Mouse (Mus musculus) midbrain, embryonic 11.5 days (tissue): Measurements from ENCODE around the gene Lgr5. TPM values are rescaled to one million over a fixed set of nuclear protein-coding genes. Genes with fewer than 3 reads are reported as not detected.

Experiments
- ATAC-seq: fragments of 200-750 bp; cut with Nextera tagmentation; 2 replicates; pipeline ENCODE4 v1.8.0; 2017; ENCODE audit warnings: moderate TSS enrichment, moderate library complexity; ENCODE audit not compliant: low FRiP score
- DNase-seq: peaks from one replicate; pipeline ENCODE4 v3.0.0; 2015; ENCODE audit warnings: low spot score; ENCODE audit errors: missing footprints
- H3K27ac ChIP-seq: fragments of 300-500 bp; sonication (generic); 2 replicates; pipeline ENCODE4 v1.5.1; 2014; ENCODE audit warnings: low read depth, low read length
- H3K27me3 ChIP-seq: fragments of 300-500 bp; sonication (generic); 2 replicates; pipeline ENCODE4 v1.6.1; 2014; ENCODE audit warnings: mild to moderate bottlenecking, low read length, moderate library complexity, mixed read lengths; ENCODE audit not compliant: control insufficient read depth, insufficient read depth
- H3K36me3 ChIP-seq: fragments of 300-500 bp; sonication (generic); 2 replicates; pipeline ENCODE4 v1.6.1; 2014; ENCODE audit warnings: mild to moderate bottlenecking, low read length, moderate library complexity, mixed read lengths; ENCODE audit not compliant: control insufficient read depth, insufficient read depth
- H3K4me1 ChIP-seq: fragments of 300-500 bp; sonication (generic); 2 replicates; pipeline ENCODE4 v1.6.1; 2014; ENCODE audit warnings: low read length; ENCODE audit not compliant: control insufficient read depth, insufficient read depth
- H3K4me2 ChIP-seq: fragments of 300-500 bp; sonication (generic); 2 replicates; pipeline ENCODE4 v1.6.1; 2014; ENCODE audit warnings: mild to moderate bottlenecking, moderate library complexity
- H3K4me3 ChIP-seq: fragments of 300-500 bp; sonication (generic); 2 replicates; pipeline ENCODE4 v1.5.1; 2014; ENCODE audit warnings: low read depth, low read length
- H3K9ac ChIP-seq: fragments of 300-500 bp; sonication (generic); 2 replicates; pipeline ENCODE4 v1.6.1; 2014; ENCODE audit warnings: low read length
- H3K9me3 ChIP-seq: fragments of 300-500 bp; sonication (generic); 2 replicates; pipeline ENCODE4 v1.6.1; 2016; ENCODE audit warnings: low read length; ENCODE audit not compliant: control insufficient read depth
- WGBS: fragments of 180-500 bp; shearing (Covaris S2); extraction: QIAGEN DNeasy Blood & Tissue Kit; methylation state at CpG from one replicate; pipeline ENCODE4 v1.1.7; 2014; 5-methylcytosine and 5-hydroxymethylcytosine counted together
- polyA plus RNA-seq: library from polyadenylated mRNA; unstranded; fragments of >200 nt; fragmentation: Nextera tagmentation; extraction: Ambion mirVana; gene quantifications from 2 replicates; pipeline ENCODE4 v1.2.1, GENCODE M21; 2014

Gene Lgr5
- polyA plus RNA-seq, 1 experiment from 2014 or later: 7.3 TPM

GRCm38 (mm10) chr10:115470621-115471334 is 116.8 kb downstream of the Lgr5 start:
- 47% methylated on average over 17 of the region's 17 CpGs for WGBS
- Histone ChIP-seq H3K4me3 (peak overlapping the region; percentile 19), H3K9ac (no peak overlapping the region), H3K9me3 (no peaks in the 10 kb centered on the region), H3K27ac (no peak overlapping the region), H3K36me3 (no peaks in the 10 kb centered on the region), H3K4me1 (peaks cover 11% of the 10 kb centered on the region), H3K27me3 (no peaks in the 10 kb centered on the region), H3K4me2 (peak overlapping the region; percentile 38)
- DNase-seq (no peak), ATAC-seq (no peak)

- Histone ChIP-seq H3K4me1 (peaks cover 5% of the 10 kb centered on the region), H3K36me3 (no peaks in the 10 kb centered on the region), H3K27ac (no peak overlapping the region; the same call in 1 of the 2 replicates), H3K9ac (no peak overlapping the region), H3K27me3 (no peaks in the 10 kb centered on the region), H3K9me3 (no peaks in the 10 kb centered on the region), H3K4me2 (no peak overlapping the region), H3K4me3 (no peak overlapping the region)
- ATAC-seq (peak; percentile 57; the same call in 1 of the 2 replicates), DNase-seq (no peak)
- WGBS: 19% methylated on average over 7 of the region's 7 CpGs
Observed at GRCm38 (mm10) chr10:115469040-115469439, 118.5 kb downstream of the Lgr5 start.

GRCm38 (mm10) chr10:115468632-115469031 is 118.9 kb downstream of the Lgr5 start:
- 39% methylated on average over 7 of the region's 7 CpGs for WGBS
- Histone ChIP-seq H3K27me3 (no peaks in the 10 kb centered on the region), H3K9ac (no peak overlapping the region), H3K27ac (no peak overlapping the region; the same call in 1 of the 2 replicates), H3K9me3 (no peaks in the 10 kb centered on the region), H3K4me3 (no peak overlapping the region), H3K4me2 (no peak overlapping the region), H3K4me1 (peaks cover 5% of the 10 kb centered on the region), H3K36me3 (no peaks in the 10 kb centered on the region)
- DNase-seq (no peak), ATAC-seq (peak; percentile 25; the same call in 1 of the 2 replicates)

- Histone ChIP-seq H3K27me3 (no peaks in the 10 kb centered on the region), H3K9ac (no peak overlapping the region), H3K27ac (no peak overlapping the region), H3K4me2 (no peak overlapping the region), H3K4me1 (peaks cover 5% of the 10 kb centered on the region), H3K36me3 (no peaks in the 10 kb centered on the region), H3K9me3 (no peaks in the 10 kb centered on the region), H3K4me3 (no peak overlapping the region)
- WGBS: 88% methylated on average over 8 of the region's 8 CpGs
- ATAC-seq (no peak), DNase-seq (no peak)
Observed at GRCm38 (mm10) chr10:115467985-115468384, 119.6 kb downstream of the Lgr5 start.

- Histone ChIP-seq H3K27me3 (no peaks in the 10 kb centered on the region), H3K4me2 (no peak overlapping the region), H3K4me3 (no peak overlapping the region), H3K9ac (no peak overlapping the region), H3K4me1 (peaks cover 5% of the 10 kb centered on the region), H3K27ac (no peak overlapping the region), H3K36me3 (no peaks in the 10 kb centered on the region), H3K9me3 (no peaks in the 10 kb centered on the region)
- 84% methylated on average over 6 of the region's 6 CpGs for whole genome bisulfite sequencing
- DNase-seq: no peak
- ATAC-seq: no peak
Observed at GRCm38 (mm10) chr10:115465778-115466177, 121.8 kb downstream of the Lgr5 start.

- WGBS: 92% methylated on average over 7 of the region's 7 CpGs
- H3K27ac ChIP-seq: no peak overlapping the region
- H3K9me3 ChIP-seq: no peaks in the 10 kb centered on the region
- H3K36me3 ChIP-seq: no peaks in the 10 kb centered on the region
- no peak overlapping the region for H3K4me3 ChIP-seq
- H3K4me2 ChIP-seq: no peak overlapping the region
- H3K4me1 ChIP-seq: peaks cover 5% of the 10 kb centered on the region
- DNase-seq: no peak
- H3K9ac ChIP-seq: no peak overlapping the region
- no peaks in the 10 kb centered on the region for H3K27me3 ChIP-seq
- ATAC-seq: no peak
Observed at GRCm38 (mm10) chr10:115465072-115465471, 122.5 kb downstream of the Lgr5 start.

GRCm38 (mm10) chr10:115462646-115463045 is 124.9 kb downstream of the Lgr5 start:
- no peak overlapping the region for H3K9ac ChIP-seq
- no peak overlapping the region for H3K27ac ChIP-seq
- ATAC-seq (no peak), DNase-seq (no peak)
- H3K4me3 ChIP-seq: no peak overlapping the region
- no peaks in the 10 kb centered on the region for H3K9me3 ChIP-seq
- H3K4me1 ChIP-seq: no peaks in the 10 kb centered on the region
- no peaks in the 10 kb centered on the region for H3K27me3 ChIP-seq
- H3K36me3 ChIP-seq: no peaks in the 10 kb centered on the region
- no peak overlapping the region for H3K4me2 ChIP-seq
- 85% methylated on average over 5 of the region's 5 CpGs for WGBS

GRCm38 (mm10) chr10:115457368-115458021 is 130.1 kb downstream of the Lgr5 start:
- no peaks in the 10 kb centered on the region for H3K27me3 ChIP-seq
- H3K4me1 ChIP-seq: no peaks in the 10 kb centered on the region
- DNase-seq (no peak), ATAC-seq (no peak)
- no peaks in the 10 kb centered on the region for H3K36me3 ChIP-seq
- WGBS: 80% methylated on average over 6 of the region's 6 CpGs
- no peak overlapping the region for H3K27ac ChIP-seq
- H3K4me2 ChIP-seq: no peak overlapping the region
- H3K9ac ChIP-seq: no peak overlapping the region
- H3K4me3 ChIP-seq: no peak overlapping the region
- no peaks in the 10 kb centered on the region for H3K9me3 ChIP-seq

GRCm38 (mm10) chr10:115448614-115449013 is 139.0 kb downstream of the Lgr5 start:
- Histone ChIP-seq H3K4me1 (no peaks in the 10 kb centered on the region), H3K4me3 (no peak overlapping the region), H3K27me3 (no peaks in the 10 kb centered on the region), H3K9me3 (no peaks in the 10 kb centered on the region), H3K36me3 (no peaks in the 10 kb centered on the region), H3K9ac (no peak overlapping the region), H3K4me2 (no peak overlapping the region), H3K27ac (no peak overlapping the region)
- ATAC-seq (no peak), DNase-seq (no peak)
- 93% methylated on average over 13 of the region's 13 CpGs for WGBS
